Comparison of ENCODE assay signal across 11 mouse cellular contexts in the genomic region with DNA sequence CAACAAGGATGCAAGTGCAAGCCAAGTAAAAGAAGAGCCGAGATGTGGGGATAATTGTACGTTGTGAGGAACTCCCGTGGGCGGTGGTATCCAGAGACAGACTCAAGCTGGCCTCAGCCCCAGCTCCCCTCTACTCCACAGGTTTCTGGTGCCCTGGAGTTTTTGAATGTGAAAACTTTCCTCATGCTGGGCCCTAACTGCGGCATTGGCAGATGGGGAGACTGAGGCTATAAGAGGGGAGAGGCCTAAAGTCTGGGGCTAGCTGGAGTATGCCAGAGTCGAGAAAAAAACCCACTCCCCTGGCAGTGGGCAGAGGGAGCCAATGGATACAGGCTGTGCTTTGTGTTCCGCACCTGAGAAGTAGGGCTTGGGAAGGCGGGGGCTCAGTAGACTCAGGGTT. TPM values are rescaled to one million over a fixed set of nuclear protein-coding genes. Genes with fewer than 3 reads are reported as not detected.
A peak's percentile ranks its signal among the peaks of the same experiment; 100 is the strongest.
DNase-seq lines count a peak whose midpoint lies in the region; ATAC-seq and TF ChIP-seq lines count a peak whose summit lies in the region.
"Had no signal": no experiment of that assay in that cellular context is flagged by ENCODE, and none has a peak within 500 bp of the region (broad histone marks: within the 10 kb centered on the region; RNA-seq: fewer than 3 reads in every experiment).

No protein-coding gene starts in this region.

- H3K4me2 ChIP-seq in forebrain, embryonic 12.5 days = peak overlapping the region; percentile 89
- H3K4me2 ChIP-seq in forebrain, embryonic 15.5 days (replicated peaks) = no peak overlapping the region
- H3K4me2 ChIP-seq in stomach, embryonic 14.5 days (replicated peaks; ENCODE audit: low read depth, low read length) = no peak overlapping the region
- no peak overlapping the region for H3K4me2 ChIP-seq in stomach, postnatal 0 days (replicated peaks; ENCODE audit: low read depth)
- peak overlapping the region; percentile 100 for H3K4me2 ChIP-seq in liver, embryonic 14.5 days (ENCODE audit: low read depth)

- no peak for DNase-seq in stomach, postnatal 0 days (ENCODE audit: low spot score)
- no peak for DNase-seq in liver, embryonic 14.5 days (ENCODE audit: low read depth in 3 of 3, low spot score in 3 of 3)
- DNase-seq in frontal cortex, postnatal 25 days (ENCODE audit: low spot score in 2 of 2) = no peak
- no peak for DNase-seq in layer of hippocampus, adult 9-10 months (ENCODE audit: low spot score)
- DNase-seq in thymus, adult 18-20 months = no peak
- DNase-seq: cerebellum, postnatal 14 days; kidney, adult 18-20 months; left cerebral cortex, postnatal 4 days had no signal

- no peak for TF ChIP-seq CTCF in stomach, postnatal 0 days (IDR thresholded peaks at IDR 0.05; ENCODE audit: low read depth)
- no peak for TF ChIP-seq CTCF in liver, embryonic 14.5 days (IDR thresholded peaks at IDR 0.05; ENCODE audit: low read depth)

- H3K9ac ChIP-seq in forebrain, embryonic 12.5 days = no peak overlapping the region
- no peak overlapping the region for H3K9ac ChIP-seq in forebrain, embryonic 15.5 days (replicated peaks)
- no peak overlapping the region for H3K9ac ChIP-seq in stomach, embryonic 14.5 days (replicated peaks; ENCODE audit: low read depth, low read length)
- H3K9ac ChIP-seq in stomach, postnatal 0 days (ENCODE audit: low read length) = no peak overlapping the region
- no peak overlapping the region; the same call in 1 of the 2 replicates for H3K9ac ChIP-seq in liver, embryonic 14.5 days (replicated peaks)

- H3K4me1 ChIP-seq in forebrain, embryonic 12.5 days = peaks cover 37% of the 10 kb centered on the region
- peaks cover 37% of the 10 kb centered on the region for H3K4me1 ChIP-seq in forebrain, embryonic 15.5 days
- H3K4me1 ChIP-seq in stomach, embryonic 14.5 days (ENCODE audit: control insufficient read depth, insufficient read depth, low read length) = peaks cover 11% of the 10 kb centered on the region; the same call in 1 of the 2 replicates
- H3K4me1 ChIP-seq in stomach, postnatal 0 days (replicated peaks; ENCODE audit: control insufficient read depth, insufficient read depth) = peaks cover 3% of the 10 kb centered on the region; the same call in 1 of the 2 replicates
- peaks cover 10 to 13% of the 10 kb centered on the region in 2 experiments for H3K4me1 ChIP-seq in liver, embryonic 14.5 days (replicated peaks; ENCODE audit: control insufficient read depth in 2 of 2, insufficient read depth in 2 of 2, low read length in 1 of 2)

- no peaks in the 10 kb centered on the region for H3K9me3 ChIP-seq in forebrain, embryonic 12.5 days
- H3K9me3 ChIP-seq in forebrain, embryonic 15.5 days = no peaks in the 10 kb centered on the region
- H3K9me3 ChIP-seq in stomach, embryonic 14.5 days (ENCODE audit: control insufficient read depth, low read depth, low read length) = no peaks in the 10 kb centered on the region
- H3K9me3 ChIP-seq in stomach, postnatal 0 days (ENCODE audit: control insufficient read depth, low read length) = no peaks in the 10 kb centered on the region
- no peaks in the 10 kb centered on the region for H3K9me3 ChIP-seq in liver, embryonic 14.5 days (ENCODE audit: control insufficient read depth, low read length)

- no peaks in the 10 kb centered on the region for H3K27me3 ChIP-seq in forebrain, embryonic 12.5 days
- H3K27me3 ChIP-seq in forebrain, embryonic 15.5 days = no peaks in the 10 kb centered on the region
- no peaks in the 10 kb centered on the region for H3K27me3 ChIP-seq in stomach, embryonic 14.5 days (ENCODE audit: control insufficient read depth, insufficient read depth, low read length)
- H3K27me3 ChIP-seq in stomach, postnatal 0 days (ENCODE audit: control insufficient read depth, insufficient read depth, low read length) = no peaks in the 10 kb centered on the region
- no peaks in the 10 kb centered on the region for H3K27me3 ChIP-seq in liver, embryonic 14.5 days (ENCODE audit: control insufficient read depth, insufficient read depth, low read length)

- no peak for TF ChIP-seq EP300 in stomach, postnatal 0 days (optimal IDR thresholded peaks at IDR 0.05)
- no peak for TF ChIP-seq EP300 in liver, embryonic 14.5 days (IDR thresholded peaks at IDR 0.05; ENCODE audit: low read depth)

- peaks cover 29% of the 10 kb centered on the region for H3K36me3 ChIP-seq in forebrain, embryonic 12.5 days (replicated peaks)
- peaks cover 15% of the 10 kb centered on the region; the same call in 1 of the 2 replicates for H3K36me3 ChIP-seq in forebrain, embryonic 15.5 days
- peaks cover 7% of the 10 kb centered on the region; the same call in 1 of the 2 replicates for H3K36me3 ChIP-seq in stomach, embryonic 14.5 days (ENCODE audit: control insufficient read depth, insufficient read depth, low read length)
- peaks cover 12% of the 10 kb centered on the region for H3K36me3 ChIP-seq in stomach, postnatal 0 days (ENCODE audit: control insufficient read depth, insufficient read depth, low read length)
- H3K36me3 ChIP-seq in liver, embryonic 14.5 days (replicated peaks; ENCODE audit: control insufficient read depth, insufficient read depth, low read depth) = no peaks in the 10 kb centered on the region; the same call in 1 of the 2 replicates

- no peak for ATAC-seq in forebrain, embryonic 12.5 days (ENCODE audit: low FRiP score)
- no peak for ATAC-seq in forebrain, embryonic 15.5 days (replicated peaks)
- ATAC-seq in stomach, embryonic 14.5 days (ENCODE audit: insufficient number of reproducible peaks, insufficient read depth, low FRiP score, low read depth) = no peak
- no peak for ATAC-seq in stomach, postnatal 0 days (ENCODE audit: low FRiP score, low TSS enrichment)
- ATAC-seq in liver, embryonic 14.5 days (ENCODE audit: insufficient read depth) = no peak

- peak overlapping the region; percentile 69; the same call in 1 of the 2 replicates for H3K4me3 ChIP-seq in forebrain, embryonic 12.5 days (replicated peaks)
- no peak overlapping the region for H3K4me3 ChIP-seq in forebrain, embryonic 15.5 days
- H3K4me3 ChIP-seq in stomach, embryonic 14.5 days (ENCODE audit: low read depth, low read length) = peak overlapping the region; percentile 75; the same call in 1 of the 2 replicates
- no peak overlapping the region for H3K4me3 ChIP-seq in stomach, postnatal 0 days (ENCODE audit: low read depth, low read length)
- no peak overlapping the region; a peak in 1 of 4 replicates for H3K4me3 ChIP-seq in liver, embryonic 14.5 days (ENCODE audit: insufficient read depth in 1 of 2, low read depth in 2 of 2, low read length in 2 of 2)

- WGBS in forebrain, embryonic 12.5 days = 85% methylated on average over 8 of the region's 8 CpGs
- WGBS in forebrain, embryonic 15.5 days = 79% methylated on average over 8 of the region's 8 CpGs
- WGBS in stomach, embryonic 14.5 days = 78% methylated on average over 8 of the region's 8 CpGs
- WGBS in stomach, postnatal 0 days = 80% methylated on average over 8 of the region's 8 CpGs
- WGBS in liver, embryonic 14.5 days (ENCODE audit: insufficient replicate concordance) = 73% methylated on average over 8 of the region's 8 CpGs

- H3K27ac ChIP-seq in forebrain, embryonic 12.5 days = no peak overlapping the region
- H3K27ac ChIP-seq in forebrain, embryonic 15.5 days (replicated peaks) = no peak overlapping the region
- no peak overlapping the region for H3K27ac ChIP-seq in stomach, embryonic 14.5 days (ENCODE audit: low read length)
- no peak overlapping the region for H3K27ac ChIP-seq in stomach, postnatal 0 days (replicated peaks)
- H3K27ac ChIP-seq in liver, embryonic 14.5 days = no peak overlapping the region

RNA-seq across cellular contexts. Expression of a gene that starts 1.6 kb away (rescaled TPM):
- polyA plus RNA-seq in forebrain, embryonic 12.5 days (2016; fragmentation: Nextera tagmentation; extraction: Ambion mirVana) = 7.0 and 9.8 TPM in 2 replicates
- polyA plus RNA-seq in forebrain, embryonic 15.5 days (2015; fragmentation: Nextera tagmentation; extraction: Ambion mirVana) = 8.9 and 9.0 TPM in 2 replicates
- polyA plus RNA-seq in stomach, embryonic 14.5 days (2014; fragmentation: Nextera tagmentation; extraction: Ambion mirVana) = 3.7 and 4.9 TPM in 2 replicates
- polyA plus RNA-seq in stomach, postnatal 0 days (2015; fragmentation: Nextera tagmentation; extraction: Ambion mirVana) = 1.6 and 2.7 TPM in 2 replicates
- polyA plus RNA-seq in liver, embryonic 14.5 days (2012; rRNA removed) = 0.30 and 0.36 TPM in 2 replicates
- 0.77 and 0.79 TPM in 2 replicates for polyA plus RNA-seq in liver, embryonic 14.5 days (2014; fragmentation: Nextera tagmentation; extraction: Ambion mirVana)

RNA-seq across cellular contexts. Expression of a gene that starts 1.7 kb away (rescaled TPM):
- 165 and 168 TPM in 2 replicates for polyA plus RNA-seq in forebrain, embryonic 12.5 days (2016; fragmentation: Nextera tagmentation; extraction: Ambion mirVana)
- polyA plus RNA-seq in forebrain, embryonic 15.5 days (2015; fragmentation: Nextera tagmentation; extraction: Ambion mirVana) = 173 and 179 TPM in 2 replicates
- polyA plus RNA-seq in stomach, embryonic 14.5 days (2014; fragmentation: Nextera tagmentation; extraction: Ambion mirVana) = 190 and 202 TPM in 2 replicates
- 199 and 205 TPM in 2 replicates for polyA plus RNA-seq in stomach, postnatal 0 days (2015; fragmentation: Nextera tagmentation; extraction: Ambion mirVana)
- polyA plus RNA-seq in liver, embryonic 14.5 days (2012; rRNA removed) = 26.2 and 44.8 TPM in 2 replicates
- polyA plus RNA-seq in liver, embryonic 14.5 days (2014; fragmentation: Nextera tagmentation; extraction: Ambion mirVana) = 109 and 113 TPM in 2 replicates

RNA-seq across cellular contexts. Expression of a gene that starts 2.1 kb away (rescaled TPM):
- polyA plus RNA-seq in forebrain, embryonic 12.5 days (2016; fragmentation: Nextera tagmentation; extraction: Ambion mirVana) = 4.2 and 4.3 TPM in 2 replicates
- 3.4 and 3.8 TPM in 2 replicates for polyA plus RNA-seq in forebrain, embryonic 15.5 days (2015; fragmentation: Nextera tagmentation; extraction: Ambion mirVana)
- polyA plus RNA-seq in stomach, embryonic 14.5 days (2014; fragmentation: Nextera tagmentation; extraction: Ambion mirVana) = 3.4 and 3.9 TPM in 2 replicates
- 2.1 and 2.7 TPM in 2 replicates for polyA plus RNA-seq in stomach, postnatal 0 days (2015; fragmentation: Nextera tagmentation; extraction: Ambion mirVana)
- 0.41 and 0.50 TPM in 2 replicates for polyA plus RNA-seq in liver, embryonic 14.5 days (2012; rRNA removed)
- 1.7 and 1.9 TPM in 2 replicates for polyA plus RNA-seq in liver, embryonic 14.5 days (2014; fragmentation: Nextera tagmentation; extraction: Ambion mirVana)

RNA-seq across cellular contexts. Expression of a gene that starts 16.6 kb away (rescaled TPM):
- polyA plus RNA-seq in forebrain, embryonic 12.5 days (2016; fragmentation: Nextera tagmentation; extraction: Ambion mirVana) = 0.77 and 1.1 TPM in 2 replicates
- polyA plus RNA-seq in forebrain, embryonic 15.5 days (2015; fragmentation: Nextera tagmentation; extraction: Ambion mirVana) = 3.6 and 4.0 TPM in 2 replicates
- polyA plus RNA-seq in stomach, embryonic 14.5 days (2014; fragmentation: Nextera tagmentation; extraction: Ambion mirVana) = 0.42 and 0.64 TPM in 2 replicates
- polyA plus RNA-seq in stomach, postnatal 0 days (2015; fragmentation: Nextera tagmentation; extraction: Ambion mirVana) = 0.30 and 0.36 TPM in 2 replicates
- polyA plus RNA-seq in liver, embryonic 14.5 days (2012; rRNA removed) = 0.03 and 0.04 TPM in 2 replicates
- polyA plus RNA-seq in liver, embryonic 14.5 days (2014; fragmentation: Nextera tagmentation; extraction: Ambion mirVana) = 0.03 TPM in 1 of 2 replicates, not detected in the other

Comparison
In these comparisons a context has a peak if more than half of its experiments do, and no peak if none do; other contexts are left out.
1. H3K4me2 ChIP-seq: peak in forebrain, embryonic 12.5 days (single experiment) and liver, embryonic 14.5 days (single experiment); none in forebrain, embryonic 15.5 days (single experiment), stomach, embryonic 14.5 days (single experiment) and stomach, postnatal 0 days (single experiment).
2. H3K4me3 ChIP-seq: peak in forebrain, embryonic 12.5 days (single experiment) and stomach, embryonic 14.5 days (single experiment); none in forebrain, embryonic 15.5 days (single experiment), stomach, postnatal 0 days (single experiment) and liver, embryonic 14.5 days (0 of 2).